Mouse (Mus musculus) natural killer cell, adult 2 months (primary cell): Measurements from ENCODE around the gene Sh3kbp1.

Experiments used
- DNase-seq, 2 experiments: peaks; one replicate each; pipeline ENCODE4 v3.0.0; 2022; ENCODE audit warnings: low spot score in 2 of 2

Sh3kbp1 gene

GRCm38 (mm10) chrX:159913489-159913888, 286.4 kb downstream of the Sh3kbp1 start:
- DNase-seq: no peak

- no peak for DNase-seq
Measured at GRCm38 (mm10) chrX:159915125-159915524, 288.1 kb downstream of the Sh3kbp1 start.

GRCm38 (mm10) chrX:159924759-159925158, 297.7 kb downstream of the Sh3kbp1 start:
- DNase-seq: peak in 1 of 2 experiments; percentile 1

DNA sequence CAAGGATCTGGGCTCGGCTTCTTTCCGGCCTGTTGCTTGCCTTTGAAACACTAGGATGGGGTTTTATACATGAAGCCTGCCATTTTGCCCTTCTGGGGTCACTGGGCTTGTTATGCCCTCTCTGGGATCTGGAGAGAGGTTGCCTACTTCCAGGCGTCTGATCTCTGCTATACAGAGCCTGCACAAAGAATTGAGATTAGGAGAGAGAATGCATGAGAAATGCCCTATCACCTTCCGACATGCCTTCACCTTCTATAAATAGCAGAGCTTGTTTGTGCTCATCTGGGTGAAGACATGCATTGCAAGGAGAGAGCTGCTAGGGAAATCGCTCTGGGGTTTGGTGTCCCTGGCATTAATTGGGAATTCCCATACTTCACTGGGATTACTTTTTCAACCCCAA, 301.1 kb downstream of the Sh3kbp1 start:
- DNase-seq: no peak

- DNase-seq: no peak
Measured at GRCm38 (mm10) chrX:159928834-159929233, 301.8 kb downstream of the Sh3kbp1 start.

DNA sequence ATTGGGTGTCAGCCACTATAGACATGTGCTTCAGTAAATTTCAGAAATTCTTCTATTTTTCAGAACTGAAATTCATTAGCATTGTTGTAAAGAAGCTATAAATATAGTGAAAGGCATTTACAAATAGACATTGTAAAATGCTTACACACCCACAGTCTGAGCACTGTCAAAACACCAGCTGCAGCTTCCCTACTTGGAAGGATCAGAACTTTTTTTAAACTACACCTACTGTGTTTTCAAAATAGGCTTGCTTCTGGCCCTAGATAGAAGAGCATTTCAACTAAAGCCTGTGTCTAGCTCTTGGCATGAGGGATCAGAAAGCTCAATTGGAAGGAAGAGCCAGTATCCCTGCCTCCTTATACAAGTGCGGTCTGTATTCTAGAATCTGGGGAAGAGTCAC, 305.0 kb downstream of the Sh3kbp1 start:
- DNase-seq: no peak

- DNase-seq: no peak
Measured at GRCm38 (mm10) chrX:159942569-159942968, 315.5 kb downstream of the Sh3kbp1 start.

DNA sequence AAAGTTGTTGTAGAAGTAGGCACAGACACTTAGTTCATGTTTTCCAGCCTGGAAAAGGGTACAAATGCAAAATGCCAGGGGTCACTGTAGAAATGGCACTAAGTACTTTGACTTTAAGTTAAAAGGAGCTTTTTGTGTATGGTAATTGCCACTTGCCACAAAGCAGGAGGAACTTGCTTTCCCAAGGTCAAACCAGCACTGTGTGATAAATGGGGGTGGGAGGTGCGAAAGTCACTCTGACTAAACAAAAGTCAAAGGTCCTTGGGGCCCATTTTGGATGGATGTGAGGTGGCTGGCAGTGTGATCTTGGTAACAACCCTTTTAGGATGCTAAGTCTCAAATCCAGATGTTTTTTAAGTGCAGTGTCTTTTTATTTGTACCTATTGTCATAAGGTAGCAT, 316.5 kb downstream of the Sh3kbp1 start:
- no peak for DNase-seq

DNA sequence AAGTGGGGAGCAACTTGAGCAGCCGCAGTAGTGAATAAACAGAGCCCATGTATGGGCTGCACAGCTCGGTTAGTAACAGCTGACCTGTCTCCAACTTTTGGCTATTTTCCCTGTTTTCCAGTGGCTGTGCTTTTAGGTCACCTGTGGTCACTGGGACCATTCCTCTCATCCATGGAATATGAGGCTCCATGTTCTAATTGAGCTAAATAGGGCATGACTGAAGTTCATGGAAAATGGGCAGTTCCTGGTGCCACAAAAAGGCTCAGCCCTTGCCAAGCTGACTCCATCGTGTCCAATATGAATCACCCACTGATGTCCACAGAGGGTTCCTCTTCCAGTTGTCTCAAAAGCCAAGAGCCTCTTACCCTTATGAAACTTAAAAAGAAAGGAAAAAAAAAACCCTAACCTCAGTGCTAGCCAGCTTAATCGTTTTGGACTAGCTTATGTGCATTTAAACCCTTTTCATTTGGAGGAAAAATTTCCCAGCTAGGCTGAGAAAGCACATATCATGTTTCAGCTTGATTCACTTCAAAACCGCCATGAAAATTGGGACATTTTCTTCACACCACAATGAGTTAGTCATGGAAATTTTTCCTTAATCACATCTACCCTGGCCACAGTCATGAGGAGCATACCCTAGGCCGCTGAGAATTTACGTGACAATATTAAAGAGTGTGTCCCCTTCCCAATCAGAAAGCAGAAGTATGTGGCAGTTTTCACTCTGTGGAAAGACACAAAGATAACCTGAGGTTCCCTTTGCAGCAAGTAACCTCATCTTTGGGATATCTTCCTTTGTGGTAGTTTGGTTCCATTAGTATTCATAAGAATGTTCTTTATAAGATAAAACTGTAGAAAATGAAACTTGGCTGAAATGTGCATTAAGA, 326.7 kb downstream of the Sh3kbp1 start:
- no peak for DNase-seq

- DNase-seq: no peak
Measured at GRCm38 (mm10) chrX:159954430-159954779, 327.3 kb downstream of the Sh3kbp1 start.

DNA sequence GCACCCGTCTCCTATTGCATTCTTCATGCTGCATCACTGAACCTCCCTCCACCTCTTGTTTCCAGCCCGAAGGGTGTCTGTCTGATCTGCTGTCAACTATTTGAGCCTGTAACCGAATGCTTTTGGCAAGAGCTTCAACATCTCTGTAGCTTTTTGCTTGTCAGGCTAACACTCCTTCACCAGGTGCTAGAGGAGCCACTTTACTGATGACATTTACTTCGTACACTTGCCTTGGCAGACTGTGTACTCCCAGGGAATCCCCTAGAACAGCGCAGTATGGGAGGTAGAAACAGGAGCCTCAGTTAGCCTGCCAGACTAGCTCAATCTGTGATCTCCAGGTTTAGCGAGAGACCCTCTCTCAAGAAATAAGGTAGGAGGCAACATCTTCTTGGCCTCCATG, 328.4 kb downstream of the Sh3kbp1 start:
- no peak for DNase-seq

GRCm38 (mm10) chrX:159961385-159961784, 334.3 kb downstream of the Sh3kbp1 start:
- no peak for DNase-seq

- DNase-seq: peak; percentile 32 to 38
Measured at GRCm38 (mm10) chrX:159963273-159963672, 336.2 kb downstream of the Sh3kbp1 start.

DNA sequence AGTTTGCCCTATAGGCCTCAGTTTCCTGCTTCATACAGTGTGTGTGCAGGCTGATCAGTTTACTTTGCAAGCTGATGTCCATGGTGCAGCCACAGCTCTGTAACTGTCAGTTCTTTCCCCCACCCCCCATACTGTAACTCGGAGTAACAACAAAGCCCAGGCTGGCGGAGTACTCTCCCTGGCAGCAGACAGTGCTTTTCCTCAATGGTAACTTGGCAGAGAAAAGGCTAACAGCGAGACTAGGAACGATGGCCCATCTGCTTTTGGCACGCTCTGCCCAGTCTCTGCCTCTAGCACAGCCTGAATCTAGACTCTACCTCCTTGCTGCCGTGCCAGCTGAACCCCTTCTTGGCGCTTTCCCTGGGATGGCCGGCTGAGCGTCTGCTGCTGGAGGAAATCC, 336.9 kb downstream of the Sh3kbp1 start:
- DNase-seq: no peak

DNA sequence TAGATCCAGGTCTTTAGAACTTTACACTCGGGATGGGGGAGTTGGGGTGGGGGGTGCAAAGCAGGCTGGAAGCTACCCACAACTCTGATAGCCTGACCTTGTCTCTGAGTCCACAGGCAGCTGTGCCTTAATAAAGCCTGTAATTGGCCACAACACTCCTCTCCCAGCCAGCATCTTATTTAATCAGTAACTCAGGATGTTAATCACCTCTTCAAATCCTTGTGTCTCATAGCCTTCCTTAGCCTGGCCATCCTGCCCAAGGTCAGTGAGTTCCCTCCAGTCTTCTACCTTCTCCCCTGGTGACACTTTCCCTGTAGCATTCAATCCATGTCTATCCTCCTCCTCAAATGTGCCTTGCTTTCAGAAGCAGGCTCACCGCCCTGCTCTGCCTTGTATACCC, 342.0 kb downstream of the Sh3kbp1 start:
- no peak for DNase-seq

GRCm38 (mm10) chrX:159971091-159971779, 344.2 kb downstream of the Sh3kbp1 start:
- DNase-seq: no peak

- peak in 1 of 2 experiments; percentile 17 for DNase-seq
Measured at GRCm38 (mm10) chrX:159973730-159974129, 346.7 kb downstream of the Sh3kbp1 start.

- DNase-seq: no peak
Measured at GRCm38 (mm10) chrX:159976243-159976642, 349.2 kb downstream of the Sh3kbp1 start.

DNA sequence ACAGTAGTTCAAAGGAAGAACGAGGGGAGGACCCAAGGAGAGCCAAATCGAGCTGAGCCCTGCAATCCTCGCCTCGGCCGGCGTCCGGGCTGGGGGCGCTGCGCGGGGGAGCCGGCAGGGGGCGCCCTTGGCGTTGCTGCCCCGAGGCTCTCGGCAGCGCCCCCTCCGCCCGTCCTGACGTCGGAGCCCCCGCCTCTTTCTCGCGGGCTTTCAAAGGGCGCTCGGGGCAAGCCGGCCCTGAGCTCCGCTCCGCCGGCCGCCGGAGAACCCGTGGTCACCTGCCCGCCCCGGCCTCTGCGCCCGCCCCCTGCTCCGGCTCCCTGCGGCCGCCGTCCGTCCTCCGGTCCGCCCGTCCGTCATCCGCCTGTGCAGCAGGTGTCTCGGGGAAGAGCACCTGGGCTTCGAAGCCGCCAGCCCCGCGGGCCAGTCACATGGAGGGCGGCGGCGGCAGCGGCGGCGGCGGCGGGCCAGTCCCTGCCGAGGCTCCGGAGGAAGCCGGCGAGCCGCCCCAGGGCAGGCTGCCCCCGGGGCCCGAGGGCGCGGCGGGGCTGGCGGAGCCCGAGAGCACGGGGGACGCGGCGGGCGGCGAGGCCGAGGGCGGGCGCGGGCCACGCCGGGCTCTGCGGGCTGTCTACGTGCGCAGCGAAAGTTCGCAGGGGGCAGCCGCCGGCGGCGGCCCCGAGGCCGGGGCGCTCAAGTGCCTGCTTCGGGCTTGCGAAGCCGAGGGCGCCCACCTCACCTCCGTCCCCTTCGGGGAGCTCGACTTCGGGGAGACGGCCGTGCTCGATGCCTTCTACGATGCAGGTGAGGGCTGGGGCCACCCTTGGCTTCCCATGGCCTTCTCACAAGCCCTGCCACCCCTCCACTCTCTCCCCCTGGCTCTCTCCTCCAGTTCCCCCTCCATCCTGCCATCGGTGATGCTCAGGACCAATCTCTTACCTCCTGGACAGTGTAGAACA, 361.2 kb downstream of the Sh3kbp1 start, which contains the start of gene Map3k15:
Gene Map3k15 (plus strand): TSS at position 432 of the 959 bp plus-strand sequence.
- DNase-seq: peak; percentile 65 to 71

GRCm38 (mm10) chrX:159995808-159996207, 368.7 kb downstream of the Sh3kbp1 start:
- no peak for DNase-seq
